Mouse (Mus musculus) gastrocnemius, postnatal 36 days (tissue): ENCODE results near the gene Podxl2. TPM values are rescaled to one million over a fixed set of nuclear protein-coding genes. Genes with fewer than 3 reads are reported as not detected.

Experiments used
- DNase-seq, 2 experiments: peaks; one replicate each; pipeline ENCODE4 v3.0.0; 2022
- intact Hi-C: fragments of 180-260 bp; cut with DNase I; formaldehyde crosslinking; loops from one replicate; pipeline ENCODE4 v1.15.1; 2025
- total RNA-seq, 2 experiments: library from RNA; stranded (reverse); gene quantifications; 2 replicates each; pipeline ENCODE4 v1.2.3; 2021

Gene Podxl2
- total RNA-seq, 2 experiments from 2014 or later: 45.1 to 50.5 TPM

GRCm38 (mm10) chr6:88893559-88893958 is 18.7 kb upstream of the Podxl2 start:
- peak in 1 of 2 experiments; percentile 52 for DNase-seq
- intact Hi-C loops: loop anchor here (5.0 kb wide), 2 partner anchors 36 to 346 kb away; no protein-coding TSS in a partner anchor

GRCm38 (mm10) chr6:88890832-88891231 is 16.0 kb upstream of the Podxl2 start:
- intact Hi-C loops: loop anchor here (5.0 kb wide), 2 partner anchors 34 to 344 kb away; no protein-coding TSS in a partner anchor
- no peak for DNase-seq

GRCm38 (mm10) chr6:88889410-88890042 is 14.7 kb upstream of the Podxl2 start:
- no peak for DNase-seq
- intact Hi-C loops: loop anchor here (5.0 kb wide), 2 partner anchors 32 to 342 kb away; no protein-coding TSS in a partner anchor

GRCm38 (mm10) chr6:88886417-88886967 is 11.6 kb upstream of the Podxl2 start:
- intact Hi-C loops: no loop called here
- no peak for DNase-seq

- no peak for DNase-seq
These were observed 11.0 kb upstream of the Podxl2 start for GRCm38 (mm10) chr6:88885644-88886416.

DNA sequence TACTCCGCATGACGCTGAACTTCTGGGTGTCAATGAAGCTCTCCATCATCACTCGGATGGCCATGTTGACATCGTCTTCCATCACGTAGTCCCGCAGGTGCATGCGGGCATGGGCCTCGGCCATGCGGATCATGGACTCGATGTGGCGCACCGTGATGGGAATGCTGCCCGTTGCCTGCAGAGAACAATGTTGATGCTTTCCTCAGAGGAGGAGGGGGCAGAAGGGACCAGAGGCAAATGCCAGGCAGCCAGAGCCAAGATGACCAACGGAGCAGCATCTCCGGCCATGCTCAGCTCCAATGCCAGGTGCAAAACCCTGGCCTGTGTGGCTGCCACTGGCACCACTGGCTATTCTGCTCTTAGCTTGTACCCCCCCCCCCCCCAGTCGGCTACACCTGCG is 9.8 kb upstream of the Podxl2 start:
- intact Hi-C loops: no loop called here
- DNase-seq: no peak

More at GRCm38 (mm10) chr6:88885644-88886416, 11.0 kb upstream of the Podxl2 start:
- intact Hi-C loops: no loop called here

DNA sequence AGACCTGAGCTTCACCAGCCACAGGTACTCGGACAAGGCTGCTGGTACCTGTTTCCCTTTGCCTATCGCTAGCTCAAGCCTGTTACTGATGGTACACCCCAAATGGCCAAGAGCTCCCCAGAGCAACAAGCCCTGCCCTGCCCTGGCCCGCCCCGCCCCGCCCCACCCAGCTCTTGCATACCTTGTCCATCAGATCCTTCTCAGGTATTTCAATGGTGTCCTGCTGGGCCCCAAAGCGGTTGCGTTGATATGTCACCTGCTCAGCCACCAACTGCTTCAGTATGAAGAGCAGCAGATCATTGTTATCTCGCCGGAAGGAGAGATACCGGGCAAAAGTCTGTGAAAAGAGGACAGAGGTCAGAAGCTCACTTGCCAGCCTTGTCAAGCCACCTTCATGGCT is 9.4 kb upstream of the Podxl2 start:
- DNase-seq: no peak
- intact Hi-C loops: no loop called here

GRCm38 (mm10) chr6:88881334-88881733 is 6.5 kb upstream of the Podxl2 start:
- no peak for DNase-seq
- intact Hi-C loops: no loop called here

DNA sequence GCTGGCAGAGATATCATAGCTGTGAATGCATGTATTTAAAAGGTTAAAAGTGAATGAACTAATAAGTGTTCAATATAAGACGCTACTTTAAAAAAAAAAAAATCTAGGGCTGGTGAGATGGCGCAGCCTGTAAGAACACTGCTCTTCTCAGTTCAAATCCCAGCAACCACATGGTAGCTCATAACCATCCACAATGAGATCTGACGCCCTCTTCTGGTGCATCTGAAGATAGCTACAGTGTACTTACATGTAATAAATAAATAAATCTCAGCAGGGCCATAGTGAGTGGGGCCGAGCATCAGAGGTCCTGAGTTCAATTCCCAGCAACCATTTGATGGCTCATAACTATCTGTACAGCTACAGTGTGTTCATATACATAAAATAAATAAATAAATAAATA is 4.6 kb upstream of the Podxl2 start:
- intact Hi-C loops: no loop called here
- DNase-seq: no peak

GRCm38 (mm10) chr6:88873965-88874867 is 628 bp downstream of the Podxl2 start:
- intact Hi-C loops: no loop called here
- no peak for DNase-seq

DNA sequence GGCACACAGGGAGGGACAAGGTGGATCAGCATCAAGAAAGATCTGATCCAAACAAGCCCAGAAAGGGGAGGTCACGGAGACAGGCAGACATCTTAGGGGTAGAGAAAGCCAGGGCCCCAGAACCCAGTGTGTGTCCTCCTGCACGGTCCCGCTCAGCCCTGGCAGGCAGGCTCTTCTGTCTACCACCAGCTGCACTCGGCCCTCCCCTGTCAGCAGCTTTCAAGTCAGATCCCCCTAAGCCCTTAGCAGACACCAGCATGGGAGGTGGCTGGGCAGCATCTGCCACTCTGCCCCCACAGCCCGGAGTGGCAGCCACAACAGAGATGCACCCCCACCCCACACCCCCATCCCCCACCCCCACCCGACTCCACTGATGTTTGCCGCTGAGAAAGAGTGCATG is 2.0 kb downstream of the Podxl2 start:
- intact Hi-C loops: no loop called here
- no peak for DNase-seq

DNA sequence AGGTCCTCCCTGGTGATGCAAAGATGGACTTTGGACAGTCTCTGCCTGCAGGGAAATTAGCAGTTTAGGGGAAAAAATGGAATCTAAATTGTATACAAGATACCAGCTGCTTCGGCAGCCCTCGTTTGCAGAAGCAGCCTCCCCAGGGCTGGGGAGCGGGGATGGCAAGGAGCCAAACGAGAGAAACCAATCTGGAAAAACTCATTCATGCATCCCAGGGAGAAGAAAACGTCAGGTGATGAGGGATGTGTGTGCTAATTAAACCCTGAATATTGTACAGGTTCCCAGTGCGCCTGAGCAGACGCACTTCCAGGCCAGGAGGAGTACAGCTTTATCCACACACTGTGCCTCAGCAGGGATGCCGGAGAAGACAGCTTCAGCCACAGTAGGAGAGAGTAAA is 3.3 kb downstream of the Podxl2 start:
- DNase-seq: no peak
- intact Hi-C loops: no loop called here

DNA sequence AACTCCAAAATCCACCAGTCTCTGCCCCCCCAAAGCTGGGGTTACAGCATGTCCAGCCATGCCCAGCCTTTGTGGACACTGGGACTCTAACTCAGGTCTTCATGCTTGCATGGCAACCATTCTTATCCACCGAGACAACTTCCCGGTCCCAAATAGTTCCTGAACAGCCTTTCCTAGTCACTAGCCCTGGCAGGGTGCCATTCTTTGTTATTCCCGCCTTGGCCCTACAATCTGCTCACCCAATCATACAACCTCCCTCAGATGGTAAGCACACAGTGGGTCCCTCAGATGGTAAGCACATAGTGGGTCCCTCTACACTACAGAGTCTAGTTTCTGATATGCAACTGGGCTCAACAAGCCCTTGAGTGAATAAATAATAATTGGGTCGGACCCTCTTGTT is 4.2 kb downstream of the Podxl2 start:
- no peak for DNase-seq
- intact Hi-C loops: no loop called here

GRCm38 (mm10) chr6:88869459-88869858 is 5.4 kb downstream of the Podxl2 start:
- intact Hi-C loops: no loop called here
- no peak for DNase-seq

DNA sequence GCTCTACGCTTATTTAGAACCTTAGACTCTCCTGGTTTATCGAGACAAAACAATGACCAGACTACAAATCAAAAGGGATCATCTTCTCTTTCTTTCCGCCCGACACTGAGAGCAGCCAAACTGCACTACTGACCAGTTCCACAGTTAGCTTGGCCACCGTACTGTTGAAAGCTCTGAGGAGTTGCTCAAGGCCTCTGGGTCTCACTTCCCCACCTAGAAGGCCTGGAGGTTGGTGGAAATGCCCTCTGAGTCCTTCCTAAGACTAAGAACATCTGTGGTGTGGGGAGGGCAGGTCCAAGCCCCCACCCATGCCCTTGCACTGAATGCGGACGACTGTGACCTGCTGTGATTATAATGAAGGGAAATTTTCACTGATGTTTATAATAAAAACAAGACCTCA is 9.1 kb downstream of the Podxl2 start:
- DNase-seq: no peak
- intact Hi-C loops: no loop called here

DNA sequence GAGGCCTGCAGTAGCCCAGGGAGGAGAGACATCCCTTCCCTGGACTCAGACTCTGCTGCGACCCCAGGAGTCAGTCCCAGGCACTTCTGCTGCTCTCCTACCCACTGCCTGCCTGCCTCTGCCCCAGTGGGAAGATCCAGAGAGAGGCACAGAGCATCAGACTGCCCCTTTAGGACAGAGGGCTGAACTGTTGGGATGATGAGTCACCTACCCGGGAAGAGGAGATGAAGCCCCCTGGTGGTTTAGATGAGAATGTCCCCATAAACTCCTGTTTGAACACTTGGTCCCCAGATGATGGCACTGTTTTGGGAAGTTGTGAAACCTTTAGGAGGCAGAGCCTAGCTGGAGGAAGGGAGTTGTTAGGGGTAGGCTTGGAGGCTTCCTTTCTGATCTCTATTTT is 13.9 kb downstream of the Podxl2 start:
- intact Hi-C loops: no loop called here
- DNase-seq: no peak

GRCm38 (mm10) chr6:88858341-88858740 is 16.5 kb downstream of the Podxl2 start:
- intact Hi-C loops: loop anchor here (5.0 kb wide), 1 partner anchor 34 kb away; no protein-coding TSS in a partner anchor
- DNase-seq: no peak

GRCm38 (mm10) chr6:88857830-88858229 is 17.0 kb downstream of the Podxl2 start:
- no peak for DNase-seq
- intact Hi-C loops: loop anchor here (5.0 kb wide), 1 partner anchor 34 kb away; no protein-coding TSS in a partner anchor

DNA sequence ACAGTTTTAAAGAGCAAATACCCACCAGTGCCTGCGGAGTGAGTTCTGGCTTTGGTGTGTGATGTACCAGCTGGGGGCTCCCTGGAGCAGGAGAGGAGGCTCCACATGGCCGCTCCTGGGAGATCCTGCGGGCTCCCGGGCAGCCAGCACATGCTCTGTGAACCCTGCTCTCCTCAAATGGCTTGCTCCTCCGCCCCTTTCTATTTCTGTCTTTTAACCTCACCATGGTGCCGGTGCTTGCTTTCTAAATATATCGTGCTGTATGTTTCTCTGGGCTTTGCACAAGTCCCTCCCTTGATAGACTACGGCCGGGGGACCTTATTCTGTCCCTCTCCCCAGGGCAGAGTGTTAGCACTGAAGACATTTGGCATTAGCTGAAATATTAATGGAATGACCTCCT is 17.6 kb downstream of the Podxl2 start:
- intact Hi-C loops: loop anchor here (5.0 kb wide), 1 partner anchor 35 kb away; no protein-coding TSS in a partner anchor
- peak in 1 of 2 experiments; percentile 53 for DNase-seq

- intact Hi-C loops: loop anchor here (2.0 to 5.0 kb wide), 2 partner anchors 37 to 303 kb away; no protein-coding TSS in a partner anchor
- DNase-seq: peak in 1 of 2 experiments; percentile 44
These were observed 19.2 kb downstream of the Podxl2 start for GRCm38 (mm10) chr6:88855636-88856035.
